Mouse (Mus musculus) erythroblast, adult 5-6 weeks (primary cell): ENCODE results near the gene Lrmda. TPM values are rescaled to one million over a fixed set of nuclear protein-coding genes. Genes with fewer than 3 reads are reported as not detected.

Source experiments
- ATAC-seq: replicated peaks from 2 replicates; pipeline ENCODE4 v1.8.0; 2016; ENCODE audit warnings: moderate number of reproducible peaks, mild to moderate bottlenecking, moderate TSS enrichment, inconsistent platforms; ENCODE audit not compliant: poor library complexity, low FRiP score, severe bottlenecking
- total RNA-seq, 2 experiments: library from RNA; stranded (forward) in 1 of 2; stranded (reverse) in 1 of 2; fragments of 150-400 nt in 1 of 2; fragments of 200-764, 138-1000 nt in 1 of 2; gene quantifications; 2 replicates each; pipeline versions ENCODE4 v1.2.3 to v1.2.4; 2015 to 2017; ENCODE audit warnings: low replicate concordance in 2 of 2

Lrmda gene
- total RNA-seq, 2 experiments from 2014 or later = 1.5 to 2.1 TPM

DNA sequence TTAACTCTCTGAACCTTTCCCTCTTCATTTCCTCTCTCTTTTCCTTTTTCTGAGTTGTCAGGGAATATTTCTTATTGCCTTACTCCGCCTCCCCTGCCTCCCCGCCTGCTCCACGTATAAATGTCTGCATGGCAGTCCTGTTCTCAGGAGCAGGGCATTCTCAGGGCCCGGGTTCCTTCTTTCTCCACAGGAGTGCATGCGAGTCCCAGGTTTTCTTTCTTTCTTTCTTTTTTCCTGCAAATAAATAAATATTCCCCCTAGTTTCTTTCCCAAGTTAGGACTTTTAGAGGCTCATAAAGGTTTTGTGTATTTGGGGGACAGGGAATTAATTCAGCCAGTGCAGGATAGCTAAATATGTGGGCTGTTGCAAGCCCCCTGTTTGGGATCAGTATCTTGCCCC, 27.7 kb upstream of the Lrmda start:
- ATAC-seq = no peak

- no peak for ATAC-seq
Observed at GRCm38 (mm10) chr14:21992321-21992885, 27.1 kb upstream of the Lrmda start.

GRCm38 (mm10) chr14:21993251-21994060, 26.1 kb upstream of the Lrmda start:
- no peak for ATAC-seq

DNA sequence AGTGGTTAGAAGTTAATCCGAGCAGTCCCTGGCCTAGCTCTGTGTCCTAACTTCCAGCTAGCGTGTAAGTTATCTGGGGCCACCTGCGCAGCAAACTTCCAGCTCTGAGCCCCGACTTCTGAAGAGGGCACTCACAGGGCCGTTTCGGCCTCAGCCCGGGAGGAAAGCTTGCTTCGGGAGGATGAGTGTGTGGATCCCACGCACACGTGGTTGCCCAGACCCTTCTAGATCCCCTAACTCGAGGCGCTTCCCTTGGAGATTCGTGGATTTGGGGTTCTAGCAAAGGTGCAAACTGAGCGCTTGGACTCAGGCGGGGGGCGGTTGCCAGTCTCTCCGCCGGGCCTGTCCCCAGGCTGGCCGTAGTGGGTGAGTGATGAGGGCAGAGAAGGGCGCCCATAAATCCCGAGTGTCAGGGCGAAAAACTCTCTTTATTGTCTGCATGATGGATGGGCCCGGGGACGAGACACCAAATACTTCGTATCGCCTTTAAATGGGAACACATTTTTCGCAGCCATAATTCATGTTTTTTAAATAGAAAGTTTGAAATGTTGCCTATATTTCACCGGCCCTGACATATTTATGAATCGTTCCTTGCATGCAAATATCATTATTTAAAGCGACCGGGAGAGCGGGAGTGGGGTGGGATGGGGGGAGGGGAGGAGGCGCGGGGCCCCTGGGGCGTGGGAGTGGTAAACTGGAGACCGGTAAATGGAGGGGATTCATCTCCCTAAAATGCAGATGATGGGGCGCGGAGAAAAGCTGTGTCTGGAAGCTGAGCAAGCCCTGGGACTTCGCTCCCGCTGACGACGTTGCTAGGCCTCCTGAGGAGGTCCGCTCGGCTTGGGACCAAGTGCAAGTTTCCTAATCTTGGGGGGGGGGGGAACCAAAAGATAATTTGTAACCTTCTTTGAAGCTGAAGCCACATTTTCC, 25.2 kb upstream of the Lrmda start:
- no peak for ATAC-seq

GRCm38 (mm10) chr14:21995031-21995754, 24.3 kb upstream of the Lrmda start:
- ATAC-seq = no peak

GRCm38 (mm10) chr14:21999588-21999987, 19.9 kb upstream of the Lrmda start:
- no peak for ATAC-seq

GRCm38 (mm10) chr14:22003231-22003630, 16.3 kb upstream of the Lrmda start:
- no peak for ATAC-seq

GRCm38 (mm10) chr14:22003631-22004030, 15.9 kb upstream of the Lrmda start:
- ATAC-seq = no peak

GRCm38 (mm10) chr14:22004943-22005342, 14.6 kb upstream of the Lrmda start:
- no peak for ATAC-seq

DNA sequence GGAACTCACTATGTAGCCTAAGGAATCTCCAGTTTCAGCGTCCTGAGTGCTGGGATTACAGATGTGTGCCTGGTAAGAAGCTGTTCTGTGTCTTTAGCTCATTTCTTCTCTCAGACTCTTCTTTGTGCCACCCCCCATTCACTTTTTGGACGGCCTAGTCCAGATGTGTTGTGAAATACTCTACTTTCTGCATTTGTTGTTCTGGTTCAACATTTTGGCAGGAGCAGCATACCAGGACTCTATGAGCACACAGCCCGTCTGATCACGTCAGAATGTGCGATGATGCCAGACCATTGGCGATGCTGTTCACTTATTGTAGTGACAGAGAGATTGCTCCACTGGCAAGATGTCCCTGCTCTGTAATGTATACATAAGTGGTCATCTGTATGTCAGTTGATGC, 12.5 kb upstream of the Lrmda start:
- ATAC-seq = no peak

DNA sequence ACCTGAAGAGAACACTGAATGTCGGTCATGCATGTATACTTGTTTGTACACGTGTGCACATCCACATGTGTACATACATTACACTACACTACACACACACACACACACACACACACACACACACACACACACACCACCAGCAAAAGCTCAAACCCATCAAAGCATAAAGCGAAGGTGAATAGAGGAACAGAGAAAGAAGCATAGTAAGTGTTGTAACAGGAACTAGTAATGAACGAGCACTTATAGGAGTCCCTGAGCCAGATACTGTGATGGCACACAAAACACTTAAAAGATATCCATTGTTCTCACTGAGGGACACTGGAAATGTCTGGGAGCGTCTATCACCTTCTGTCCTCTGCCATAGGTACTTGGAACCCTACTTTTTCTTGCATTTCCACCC, 5.2 kb upstream of the Lrmda start:
- no peak for ATAC-seq

GRCm38 (mm10) chr14:22014781-22015180, 4.7 kb upstream of the Lrmda start:
- no peak for ATAC-seq

DNA sequence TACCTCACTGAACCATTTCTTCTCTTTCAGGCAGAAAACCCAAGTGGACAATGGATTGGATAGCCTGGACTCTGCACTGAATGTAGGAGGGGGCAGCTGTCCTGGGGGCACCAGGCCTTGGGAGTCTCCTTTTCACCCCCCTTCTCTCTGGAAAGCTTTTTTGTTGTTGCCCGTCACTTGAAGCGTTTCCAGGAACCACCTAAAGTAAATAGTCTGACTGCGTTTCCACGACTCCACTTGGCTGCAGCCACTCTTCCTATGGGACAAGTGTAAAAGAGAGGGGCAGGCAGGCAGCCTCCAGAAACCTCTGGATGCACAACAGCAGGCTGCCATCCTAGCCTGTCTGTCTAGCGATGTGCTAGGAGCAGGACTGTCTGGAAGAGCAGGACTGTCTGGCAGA, 2.5 kb upstream of the Lrmda start:
- no peak for ATAC-seq

DNA sequence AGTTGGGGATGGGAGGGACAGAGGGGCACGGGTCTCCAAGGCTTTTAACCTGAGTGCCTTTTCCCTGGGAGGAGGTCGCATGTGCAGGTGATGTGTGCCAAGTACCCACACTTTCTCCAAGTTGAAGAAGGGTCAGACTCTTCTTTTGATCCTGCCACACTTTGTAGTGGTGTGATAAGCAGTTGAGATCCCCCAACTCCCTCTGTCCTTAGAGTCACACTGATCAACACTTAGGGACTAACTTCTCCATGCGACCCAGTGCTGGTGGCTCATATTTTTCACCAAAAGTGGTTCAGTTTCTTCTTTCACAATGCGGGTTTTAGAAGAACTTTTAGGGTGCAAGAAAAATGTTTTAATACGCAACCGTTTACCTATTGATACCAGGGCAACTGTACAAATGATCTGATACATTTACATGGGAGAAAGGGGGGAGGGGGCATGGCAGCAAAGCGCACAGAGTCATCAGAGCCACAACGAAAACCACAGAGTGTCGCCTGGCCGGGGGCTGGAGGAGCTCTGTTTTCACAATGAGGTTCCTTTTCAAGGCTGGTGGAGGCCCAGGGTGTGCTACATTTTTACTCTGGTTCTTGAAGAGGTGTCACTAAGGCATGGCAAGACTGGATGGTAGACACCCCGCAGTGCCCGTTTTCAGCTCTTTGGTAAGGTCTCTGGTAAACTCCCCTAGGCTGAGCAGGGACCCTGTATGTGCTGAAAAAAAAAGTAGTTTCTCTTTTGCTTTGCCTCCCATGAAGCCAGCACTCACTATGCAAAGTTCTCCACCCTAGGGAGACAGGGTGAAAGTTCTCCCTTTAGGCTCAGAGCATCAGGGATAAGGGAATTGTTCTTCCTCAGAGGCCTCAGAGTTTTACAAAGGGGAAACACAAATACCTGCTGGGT, 685 bp downstream of the Lrmda start:
- no peak for ATAC-seq

- no peak for ATAC-seq
Observed at GRCm38 (mm10) chr14:22020885-22021284, 1.4 kb downstream of the Lrmda start.

DNA sequence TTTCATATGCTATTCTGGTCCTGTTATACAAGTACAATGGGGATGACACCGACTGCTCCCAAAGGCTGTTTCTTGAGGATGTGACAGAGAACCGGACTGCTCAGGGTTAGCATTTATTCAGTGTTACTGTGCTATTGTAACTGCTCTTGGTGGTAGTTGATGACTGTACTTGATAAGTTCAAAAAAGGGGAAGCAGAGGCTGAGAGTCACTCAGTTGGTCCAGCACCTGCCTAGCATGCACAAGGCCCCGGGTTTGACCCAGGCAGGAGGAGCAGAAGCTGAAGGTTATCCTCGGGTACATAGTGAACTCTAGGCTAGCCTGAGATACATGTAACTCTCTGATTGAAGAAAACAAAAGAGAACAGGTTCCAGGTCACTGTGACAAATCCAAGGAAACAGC, 4.0 kb downstream of the Lrmda start:
- ATAC-seq = no peak

DNA sequence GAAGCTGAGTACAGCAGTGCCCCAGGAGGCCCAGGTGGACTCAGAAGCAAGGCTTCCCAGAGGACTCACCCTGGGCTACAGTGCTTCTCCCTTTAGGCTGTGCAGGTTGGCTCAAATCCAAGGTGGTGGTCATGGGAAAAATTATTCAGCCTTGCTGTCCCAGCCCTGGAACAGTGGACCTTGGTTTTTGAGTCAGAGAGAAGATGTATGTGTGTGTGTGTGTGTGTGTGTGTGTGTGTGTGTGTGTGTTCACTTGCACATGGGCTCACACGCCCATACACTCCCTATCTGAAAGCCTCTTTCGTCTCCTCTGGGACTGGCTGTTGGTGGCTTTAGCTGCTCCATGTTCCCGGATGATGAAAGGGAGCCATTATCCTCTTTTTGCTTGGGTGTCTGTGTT, 16.4 kb downstream of the Lrmda start:
- no peak for ATAC-seq

GRCm38 (mm10) chr14:22036338-22036737, 16.8 kb downstream of the Lrmda start:
- ATAC-seq = no peak
